17 mouse cellular contexts compared by ENCODE assay signal in the genomic region with DNA sequence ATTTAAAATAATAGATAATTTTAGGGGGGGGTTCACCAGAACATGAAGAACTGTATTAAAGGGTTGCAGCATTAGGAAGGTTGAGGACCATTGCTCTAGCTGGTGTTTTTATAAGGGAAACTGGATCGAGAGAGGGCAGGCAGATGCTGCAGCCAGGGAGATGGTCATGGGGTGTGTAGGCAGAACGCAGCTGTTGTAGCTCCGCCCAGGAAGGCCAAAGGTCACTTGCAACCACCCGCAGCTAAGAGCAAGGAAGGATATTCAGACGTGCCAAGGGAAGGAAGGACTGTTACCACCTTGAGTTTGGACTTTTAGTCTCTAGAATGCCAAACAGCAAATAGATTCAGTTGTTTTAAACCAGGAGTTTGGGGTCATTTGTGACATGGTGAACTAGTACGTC.
DNase-seq lines count a peak whose midpoint lies in the region.
"Had no signal": no experiment of that assay in that cellular context is flagged by ENCODE, and none has a peak within 500 bp of the region (broad histone marks: within the 10 kb centered on the region; RNA-seq: fewer than 3 reads in every experiment).

No protein-coding gene starts in this region.

- peaks cover 7% of the 10 kb centered on the region for H3K4me1 ChIP-seq in midbrain, embryonic 10.5 days
- H3K4me1 ChIP-seq: embryonic facial prominence, embryonic 15.5 days had no signal

- H3K27me3 ChIP-seq in midbrain, embryonic 10.5 days (ENCODE audit: low read depth, poor library complexity, severe bottlenecking): no peaks in the 10 kb centered on the region
- H3K27me3 ChIP-seq: embryonic facial prominence, embryonic 15.5 days had no signal

- no peaks in the 10 kb centered on the region for H3K36me3 ChIP-seq in midbrain, embryonic 10.5 days
- H3K36me3 ChIP-seq: embryonic facial prominence, embryonic 15.5 days; hindbrain, embryonic 10.5 days had no signal

- DNase-seq in kidney, adult 8-10 months: peak; percentile 5 to 11
- no peak for DNase-seq in kidney, adult 11 months
- DNase-seq in ZHBTc4 (ENCODE audit: low read depth, low spot score): peak; percentile 50
- DNase-seq in embryo, embryonic 9.5 days (ENCODE audit: extremely low spot score): peak; percentile 9
- DNase-seq in mesoderm, embryonic 11.5 days (ENCODE audit: low read depth, low spot score): peak; percentile 20
- DNase-seq in ovary, postnatal 14 days (ENCODE audit: low spot score): no peak
- no peak for DNase-seq in midbrain, embryonic 10.5 days (ENCODE audit: low spot score)
- DNase-seq: cerebellum, adult 8-10 months; forebrain, postnatal 0 days; left cerebral cortex, postnatal 4 days; liver; lung, postnatal 36 days; thymus, postnatal 36 days had no signal

- 69% methylated on average over 6 of the region's 6 CpGs for WGBS in midbrain, embryonic 10.5 days

- no peaks in the 10 kb centered on the region; the same call in 1 of the 2 replicates for H3K9me3 ChIP-seq in midbrain, embryonic 10.5 days (replicated peaks)
- H3K9me3 ChIP-seq: heart, embryonic 10.5 days; hindbrain, embryonic 10.5 days had no signal

- no peak overlapping the region for H3K4me3 ChIP-seq in midbrain, embryonic 10.5 days
- H3K4me3 ChIP-seq: embryonic facial prominence, embryonic 15.5 days; heart, embryonic 10.5 days; hindbrain, embryonic 10.5 days; left cerebral cortex, adult 2 months had no signal

- no peak overlapping the region for H3K27ac ChIP-seq in midbrain, embryonic 10.5 days (replicated peaks)
- H3K27ac ChIP-seq: embryonic facial prominence, embryonic 15.5 days; heart, embryonic 10.5 days; hindbrain, embryonic 10.5 days; left cerebral cortex, adult 2 months had no signal

Comparison
In these comparisons a context has a peak if more than half of its experiments do, and no peak if none do; other contexts are left out.
1. DNase-seq: peak in kidney, adult 8-10 months (2 of 2), ZHBTc4 (single experiment), embryo, embryonic 9.5 days (single experiment) and mesoderm, embryonic 11.5 days (single experiment); none in kidney, adult 11 months (single experiment), ovary, postnatal 14 days (single experiment) and midbrain, embryonic 10.5 days (single experiment).